Mouse (Mus musculus): ENCODE data around the gene Tnc. TPM values are rescaled to one million over a fixed set of nuclear protein-coding genes. Genes with fewer than 3 reads are reported as not detected.

The Tnc gene
- polyA plus RNA-seq, 1 experiment from 2014 or later, result 11.2 TPM

- no peak overlapping the region for H3K27ac ChIP-seq (ENCODE audit: low read depth, low read length)
- H3K27me3 ChIP-seq (replicated peaks; ENCODE audit: control insufficient read depth, insufficient read depth, low read length), result no peaks in the 10 kb centered on the region
- 33% methylated on average over 2 of the region's 2 CpGs for WGBS
- H3K9ac ChIP-seq (ENCODE audit: low read depth, low read length), result no peak overlapping the region
- no peaks in the 10 kb centered on the region for H3K9me3 ChIP-seq (ENCODE audit: control insufficient read depth)
- TF ChIP-seq CTCF (IDR thresholded peaks at IDR 0.05; ENCODE audit: low read depth), result no peak
- H3K36me3 ChIP-seq (ENCODE audit: control insufficient read depth, insufficient read depth), result no peaks in the 10 kb centered on the region
- ATAC-seq, result no peak
- H3K4me1 ChIP-seq (replicated peaks; ENCODE audit: control insufficient read depth, insufficient read depth, low read length), result no peaks in the 10 kb centered on the region
- H3K4me3 ChIP-seq (ENCODE audit: low read depth, low read length), result no peak overlapping the region
- no peak overlapping the region for H3K4me2 ChIP-seq (replicated peaks; ENCODE audit: low read depth)
Observed at GRCm38 (mm10) chr4:64037513-64037912, 9.3 kb downstream of the Tnc start.

GRCm38 (mm10) chr4:64034724-64035123, 12.1 kb downstream of the Tnc start:
- WGBS, result 93% methylated on average over 1 of the region's 1 CpGs
- Histone ChIP-seq H3K9me3 (ENCODE audit: control insufficient read depth) (no peaks in the 10 kb centered on the region), H3K9ac (ENCODE audit: low read depth, low read length) (no peak overlapping the region), H3K27ac (ENCODE audit: low read depth, low read length) (no peak overlapping the region), H3K4me3 (ENCODE audit: low read depth, low read length) (no peak overlapping the region), H3K27me3 (replicated peaks; ENCODE audit: control insufficient read depth, insufficient read depth, low read length) (no peaks in the 10 kb centered on the region), H3K4me1 (replicated peaks; ENCODE audit: control insufficient read depth, insufficient read depth, low read length) (no peaks in the 10 kb centered on the region), H3K4me2 (replicated peaks; ENCODE audit: low read depth) (no peak overlapping the region), H3K36me3 (ENCODE audit: control insufficient read depth, insufficient read depth) (no peaks in the 10 kb centered on the region)
- no peak for TF ChIP-seq CTCF (IDR thresholded peaks at IDR 0.05; ENCODE audit: low read depth)
- no peak for ATAC-seq

- H3K4me2 ChIP-seq (replicated peaks; ENCODE audit: low read depth), result no peak overlapping the region
- no peak for ATAC-seq
- H3K9ac ChIP-seq (ENCODE audit: low read depth, low read length), result no peak overlapping the region
- H3K36me3 ChIP-seq (ENCODE audit: control insufficient read depth, insufficient read depth), result no peaks in the 10 kb centered on the region
- H3K4me3 ChIP-seq (ENCODE audit: low read depth, low read length), result no peak overlapping the region
- no peaks in the 10 kb centered on the region for H3K27me3 ChIP-seq (replicated peaks; ENCODE audit: control insufficient read depth, insufficient read depth, low read length)
- WGBS, result 51% methylated on average over 2 of the region's 2 CpGs
- no peak overlapping the region for H3K27ac ChIP-seq (ENCODE audit: low read depth, low read length)
- H3K4me1 ChIP-seq (replicated peaks; ENCODE audit: control insufficient read depth, insufficient read depth, low read length), result no peaks in the 10 kb centered on the region
- no peaks in the 10 kb centered on the region for H3K9me3 ChIP-seq (ENCODE audit: control insufficient read depth)
- TF ChIP-seq CTCF (IDR thresholded peaks at IDR 0.05; ENCODE audit: low read depth), result no peak
Observed at GRCm38 (mm10) chr4:64033191-64033590, 13.6 kb downstream of the Tnc start.

GRCm38 (mm10) chr4:64029486-64029885, 17.3 kb downstream of the Tnc start:
- 56% methylated on average over 1 of the region's 1 CpGs for WGBS
- Histone ChIP-seq H3K27me3 (replicated peaks; ENCODE audit: control insufficient read depth, insufficient read depth, low read length) (no peaks in the 10 kb centered on the region), H3K4me1 (replicated peaks; ENCODE audit: control insufficient read depth, insufficient read depth, low read length) (no peaks in the 10 kb centered on the region), H3K4me3 (ENCODE audit: low read depth, low read length) (no peak overlapping the region), H3K4me2 (replicated peaks; ENCODE audit: low read depth) (no peak overlapping the region), H3K27ac (ENCODE audit: low read depth, low read length) (no peak overlapping the region), H3K9me3 (ENCODE audit: control insufficient read depth) (no peaks in the 10 kb centered on the region), H3K36me3 (ENCODE audit: control insufficient read depth, insufficient read depth) (no peaks in the 10 kb centered on the region), H3K9ac (ENCODE audit: low read depth, low read length) (no peak overlapping the region)
- no peak for TF ChIP-seq CTCF (IDR thresholded peaks at IDR 0.05; ENCODE audit: low read depth)
- no peak for ATAC-seq

- Histone ChIP-seq H3K27ac (ENCODE audit: low read depth, low read length) (no peak overlapping the region), H3K9me3 (ENCODE audit: control insufficient read depth) (no peaks in the 10 kb centered on the region), H3K4me1 (replicated peaks; ENCODE audit: control insufficient read depth, insufficient read depth, low read length) (no peaks in the 10 kb centered on the region), H3K36me3 (ENCODE audit: control insufficient read depth, insufficient read depth) (no peaks in the 10 kb centered on the region), H3K9ac (ENCODE audit: low read depth, low read length) (no peak overlapping the region), H3K4me3 (ENCODE audit: low read depth, low read length) (no peak overlapping the region), H3K27me3 (replicated peaks; ENCODE audit: control insufficient read depth, insufficient read depth, low read length) (no peaks in the 10 kb centered on the region), H3K4me2 (replicated peaks; ENCODE audit: low read depth) (no peak overlapping the region)
- no peak for TF ChIP-seq CTCF (IDR thresholded peaks at IDR 0.05; ENCODE audit: low read depth)
- 82% methylated on average over 6 of the region's 6 CpGs for WGBS
- no peak for ATAC-seq
Observed at GRCm38 (mm10) chr4:64025591-64025990, 21.2 kb downstream of the Tnc start.

- Histone ChIP-seq H3K4me3 (ENCODE audit: low read depth, low read length) (no peak overlapping the region), H3K9ac (ENCODE audit: low read depth, low read length) (no peak overlapping the region), H3K9me3 (ENCODE audit: control insufficient read depth) (no peaks in the 10 kb centered on the region), H3K27ac (ENCODE audit: low read depth, low read length) (no peak overlapping the region), H3K4me2 (replicated peaks; ENCODE audit: low read depth) (no peak overlapping the region), H3K27me3 (replicated peaks; ENCODE audit: control insufficient read depth, insufficient read depth, low read length) (no peaks in the 10 kb centered on the region), H3K36me3 (ENCODE audit: control insufficient read depth, insufficient read depth) (no peaks in the 10 kb centered on the region), H3K4me1 (replicated peaks; ENCODE audit: control insufficient read depth, insufficient read depth, low read length) (no peaks in the 10 kb centered on the region)
- no peak for ATAC-seq
- 36% methylated on average over 4 of the region's 4 CpGs for WGBS
- TF ChIP-seq CTCF (IDR thresholded peaks at IDR 0.05; ENCODE audit: low read depth), result no peak
Observed at GRCm38 (mm10) chr4:64024041-64024779, 22.6 kb downstream of the Tnc start.

Measured in intestine, postnatal 0 days (tissue).